Mouse (Mus musculus) lung, embryonic 14.5 days (tissue): Measurements from ENCODE around the gene Klhdc8a. TPM values are rescaled to one million over a fixed set of nuclear protein-coding genes. Genes with fewer than 3 reads are reported as not detected.

Experiments
- ATAC-seq: fragments of 200-750 bp; cut with Nextera tagmentation; 2 replicates; pipeline ENCODE4 v1.8.0; 2017; ENCODE audit warnings: mild to moderate bottlenecking, moderate TSS enrichment, moderate library complexity; ENCODE audit not compliant: insufficient read depth
- DNase-seq: peaks from one replicate; pipeline ENCODE4 v3.0.0-alpha.2; 2015
- H3K27ac ChIP-seq: fragments of 300-500 bp; sonication (generic); 2 replicates; pipeline ENCODE4 v1.5.1; 2014; ENCODE audit warnings: low read depth, mild to moderate bottlenecking, moderate library complexity
- H3K27me3 ChIP-seq: fragments of 300-500 bp; sonication (generic); 2 replicates; pipeline ENCODE4 v1.6.1; 2014; ENCODE audit warnings: low read length, control low read depth; ENCODE audit not compliant: insufficient read depth
- H3K36me3 ChIP-seq: fragments of 300-500 bp; sonication (generic); 2 replicates; pipeline ENCODE4 v1.6.1; 2014; ENCODE audit warnings: control low read depth; ENCODE audit not compliant: insufficient read depth
- H3K4me1 ChIP-seq: fragments of 300-500 bp; sonication (generic); 2 replicates; pipeline ENCODE4 v1.6.1; 2014; ENCODE audit warnings: antibody characterized with exemption, control low read depth; ENCODE audit not compliant: insufficient read depth
- H3K4me2 ChIP-seq: fragments of 300-500 bp; sonication (generic); 2 replicates; pipeline ENCODE4 v1.6.1; 2014; ENCODE audit warnings: mild to moderate bottlenecking
- H3K4me3 ChIP-seq: fragments of 300-500 bp; sonication (generic); 2 replicates; pipeline ENCODE4 v1.5.1; 2014; ENCODE audit warnings: low read depth, low read length
- H3K9ac ChIP-seq: fragments of 300-500 bp; sonication (generic); 2 replicates; pipeline ENCODE4 v1.6.1; 2014
- H3K9me3 ChIP-seq: fragments of 300-500 bp; sonication (generic); 2 replicates; pipeline ENCODE4 v1.6.1; 2016; ENCODE audit warnings: low read depth, low read length, control low read depth
- CTCF ChIP-seq: IDR thresholded peaks from 2 replicates; pipeline ENCODE4 v1.5.1; 2016; ENCODE audit warnings: antibody characterized with exemption, low read depth
- WGBS: fragments of 180-500 bp; shearing (Covaris S2); extraction: QIAGEN DNeasy Blood & Tissue Kit; methylation state at CpG from one replicate; pipeline ENCODE4 v1.1.7; 2014; 5-methylcytosine and 5-hydroxymethylcytosine counted together
- polyA plus RNA-seq: library from polyadenylated mRNA; unstranded; fragments of >200 nt; fragmentation: Nextera tagmentation; extraction: Ambion mirVana; gene quantifications from 2 replicates; pipeline ENCODE4 v1.2.1, GENCODE M21; 2014

Klhdc8a gene
- polyA plus RNA-seq, 1 experiment from 2014 or later = 0.46 TPM

- Histone ChIP-seq H3K36me3 (no peaks in the 10 kb centered on the region), H3K4me3 (no peak overlapping the region), H3K9ac (no peak overlapping the region), H3K9me3 (no peaks in the 10 kb centered on the region), H3K4me2 (no peak overlapping the region), H3K27ac (no peak overlapping the region), H3K4me1 (peaks cover 7% of the 10 kb centered on the region; the same call in 1 of the 2 replicates), H3K27me3 (no peaks in the 10 kb centered on the region)
- DNase-seq (no peak), ATAC-seq (no peak)
- TF ChIP-seq CTCF = no peak
- 55% methylated on average over 7 of the region's 7 CpGs for WGBS
These were observed 12.3 kb downstream of the Klhdc8a start for GRCm38 (mm10) chr1:132310754-132311153.

- TF ChIP-seq CTCF = 0 out of 2 replicates have a peak, but pooled peaks have one; percentile 9
- 30% methylated on average over 10 of the region's 10 CpGs for WGBS
- Histone ChIP-seq H3K27ac (no peak overlapping the region), H3K4me1 (peaks cover 7% of the 10 kb centered on the region; the same call in 1 of the 2 replicates), H3K9ac (no peak overlapping the region), H3K4me2 (no peak overlapping the region), H3K4me3 (no peak overlapping the region), H3K9me3 (no peaks in the 10 kb centered on the region), H3K27me3 (no peaks in the 10 kb centered on the region; the same call in 1 of the 2 replicates), H3K36me3 (no peaks in the 10 kb centered on the region)
- ATAC-seq = no peak
- no peak for DNase-seq
These were observed 12.9 kb downstream of the Klhdc8a start for GRCm38 (mm10) chr1:132311174-132311859.

GRCm38 (mm10) chr1:132312043-132312442 lies 13.6 kb downstream of the Klhdc8a start:
- H3K4me3 ChIP-seq = no peak overlapping the region
- H3K36me3 ChIP-seq = no peaks in the 10 kb centered on the region
- no peak overlapping the region for H3K27ac ChIP-seq
- H3K27me3 ChIP-seq = peaks cover 3% of the 10 kb centered on the region; the same call in 1 of the 2 replicates
- H3K9me3 ChIP-seq = no peaks in the 10 kb centered on the region
- peaks cover 7% of the 10 kb centered on the region; the same call in 1 of the 2 replicates for H3K4me1 ChIP-seq
- ATAC-seq (peak; percentile 9; the same call in 1 of the 2 replicates), DNase-seq (peak; percentile 74)
- WGBS = 10% methylated on average over 2 of the region's 2 CpGs
- no peak for TF ChIP-seq CTCF
- H3K9ac ChIP-seq = no peak overlapping the region
- H3K4me2 ChIP-seq = no peak overlapping the region

GRCm38 (mm10) chr1:132312703-132313102 lies 14.3 kb downstream of the Klhdc8a start:
- no peak overlapping the region for H3K4me2 ChIP-seq
- H3K27ac ChIP-seq = no peak overlapping the region
- 57% methylated on average over 3 of the region's 3 CpGs for WGBS
- ATAC-seq (peak; percentile 67; the same call in 1 of the 2 replicates), DNase-seq (peak; percentile 89)
- peaks cover 3% of the 10 kb centered on the region; the same call in 1 of the 2 replicates for H3K27me3 ChIP-seq
- H3K4me1 ChIP-seq = peaks cover 7% of the 10 kb centered on the region; the same call in 1 of the 2 replicates
- H3K36me3 ChIP-seq = no peaks in the 10 kb centered on the region
- H3K4me3 ChIP-seq = no peak overlapping the region
- TF ChIP-seq CTCF = peak; percentile 77
- H3K9ac ChIP-seq = no peak overlapping the region
- H3K9me3 ChIP-seq = no peaks in the 10 kb centered on the region

GRCm38 (mm10) chr1:132315889-132316624 lies 17.6 kb downstream of the Klhdc8a start, which contains the start of gene Nuak2:
Gene Nuak2 (plus strand): TSS chr1:132316126.
- ATAC-seq = peak; percentile 76
- peak within 1 kb of the TSS; percentile 62 for H3K4me3 ChIP-seq
- under 1% methylated on average over 67 of the region's 67 CpGs for WGBS
- H3K4me2 ChIP-seq = peak within 1 kb of the TSS; percentile 97
- DNase-seq = peak; percentile 95
- no peak within 1 kb of the TSS for H3K27ac ChIP-seq
- peaks cover 20% of the 10 kb centered on the region for H3K4me1 ChIP-seq
- H3K9ac ChIP-seq = peak within 1 kb of the TSS; percentile 53
- no peak for TF ChIP-seq CTCF
- H3K9me3 ChIP-seq = no peaks in the 10 kb centered on the region
- H3K27me3 ChIP-seq = peaks cover 3% of the 10 kb centered on the region; the same call in 1 of the 2 replicates
- 0 out of 2 replicates have a peak, but pooled peaks cover 6% of the 10 kb centered on the region for H3K36me3 ChIP-seq

- ATAC-seq (no peak), DNase-seq (no peak)
- Histone ChIP-seq H3K36me3 (0 out of 2 replicates have a peak, but pooled peaks cover 6% of the 10 kb centered on the region), H3K27me3 (peaks cover 3% of the 10 kb centered on the region; the same call in 1 of the 2 replicates), H3K4me1 (peaks cover 22% of the 10 kb centered on the region), H3K9ac (peak overlapping the region; percentile 53), H3K4me2 (peak overlapping the region; percentile 97), H3K9me3 (no peaks in the 10 kb centered on the region), H3K27ac (no peak overlapping the region), H3K4me3 (peak overlapping the region; percentile 62)
- WGBS = 26% methylated on average over 7 of the region's 7 CpGs
- TF ChIP-seq CTCF = no peak
These were observed 18.2 kb downstream of the Klhdc8a start for GRCm38 (mm10) chr1:132316625-132316994.

- Histone ChIP-seq H3K9ac (no peak overlapping the region), H3K4me2 (peak overlapping the region; percentile 97), H3K9me3 (no peaks in the 10 kb centered on the region), H3K27ac (peak overlapping the region; percentile 77), H3K4me3 (peak overlapping the region; percentile 62), H3K27me3 (peaks cover 3% of the 10 kb centered on the region; the same call in 1 of the 2 replicates), H3K36me3 (0 out of 2 replicates have a peak, but pooled peaks cover 6% of the 10 kb centered on the region), H3K4me1 (peaks cover 22% of the 10 kb centered on the region)
- TF ChIP-seq CTCF = no peak
- WGBS = 48% methylated on average over 4 of the region's 4 CpGs
- DNase-seq (peak; percentile 67), ATAC-seq (no peak)
These were observed 19.0 kb downstream of the Klhdc8a start for GRCm38 (mm10) chr1:132317413-132317812.
